Mouse (Mus musculus) lung, embryonic 15.5 days (tissue): ENCODE measurements around the gene Atp11a. TPM values are rescaled to one million over a fixed set of nuclear protein-coding genes. Genes with fewer than 3 reads are reported as not detected.

Experiments used
- ATAC-seq: fragments of 200-750 bp; cut with Nextera tagmentation; 2 replicates; pipeline ENCODE4 v1.8.0; 2017; ENCODE audit warnings: moderate number of reproducible peaks, borderline replicate concordance; ENCODE audit not compliant: low FRiP score, low TSS enrichment; ENCODE audit errors: extremely low read depth
- H3K27ac ChIP-seq: fragments of 300-500 bp; sonication (generic); 2 replicates; pipeline ENCODE4 v1.5.1; 2015; ENCODE audit warnings: moderate library complexity, mild to moderate bottlenecking, inconsistent platforms
- H3K27me3 ChIP-seq: fragments of 300-500 bp; sonication (generic); 2 replicates; pipeline ENCODE4 v1.6.1; 2015; ENCODE audit warnings: inconsistent platforms
- H3K36me3 ChIP-seq: fragments of 300-500 bp; sonication (generic); 2 replicates; pipeline ENCODE4 v1.6.1; 2015; ENCODE audit warnings: inconsistent platforms
- H3K4me1 ChIP-seq: fragments of 300-500 bp; sonication (generic); 2 replicates; pipeline ENCODE4 v1.6.1; 2015; ENCODE audit warnings: inconsistent platforms
- H3K4me2 ChIP-seq: fragments of 300-500 bp; sonication (generic); 2 replicates; pipeline ENCODE4 v1.6.1; 2015; ENCODE audit warnings: inconsistent platforms, mild to moderate bottlenecking, moderate library complexity
- H3K4me3 ChIP-seq: fragments of 300-500 bp; sonication (generic); 2 replicates; pipeline ENCODE4 v1.5.1; 2015; ENCODE audit warnings: mild to moderate bottlenecking, inconsistent platforms
- H3K9ac ChIP-seq: fragments of 300-500 bp; sonication (generic); 2 replicates; pipeline ENCODE4 v1.6.1; 2015; ENCODE audit warnings: inconsistent platforms
- H3K9me3 ChIP-seq: fragments of 300-500 bp; sonication (generic); 2 replicates; pipeline ENCODE4 v1.6.1; 2016; ENCODE audit warnings: inconsistent platforms
- WGBS: fragments of 180-500 bp; shearing (Covaris S2); methylation state at CpG from one replicate; pipeline ENCODE4 v1.1.7; 2015; 5-methylcytosine and 5-hydroxymethylcytosine counted together
- polyA plus RNA-seq: library from polyadenylated mRNA; unstranded; fragments of >200 nt; fragmentation: Nextera tagmentation; extraction: Ambion mirVana; gene quantifications from 2 replicates; pipeline ENCODE4 v1.2.1, GENCODE M21; 2015

The Atp11a gene
- polyA plus RNA-seq, 1 experiment from 2014 or later: 21.8 TPM

DNA sequence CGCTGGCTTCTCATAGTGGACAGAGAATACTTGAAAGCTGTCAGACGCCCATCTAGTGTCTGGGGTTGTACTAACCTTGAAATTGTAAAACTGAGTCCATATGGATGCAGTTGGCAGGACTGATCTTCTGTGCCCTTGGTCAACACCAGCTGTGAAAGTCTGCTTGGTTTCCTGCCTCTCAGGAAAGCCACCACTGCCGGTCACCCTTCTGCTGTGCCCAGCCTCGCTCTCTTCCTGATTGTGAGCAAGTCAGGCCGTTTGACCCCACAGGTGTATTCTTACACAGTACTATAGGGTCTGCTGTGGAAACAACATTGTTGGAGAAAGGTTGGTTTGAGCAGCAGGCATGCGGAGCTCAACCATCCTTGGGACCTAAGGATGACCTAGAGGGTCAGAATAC is 120.3 kb downstream of the Atp11a start:
- ATAC-seq: no peak
- WGBS: 73% methylated on average over 6 of the region's 6 CpGs
- Histone ChIP-seq H3K4me2 (no peak overlapping the region), H3K36me3 (no peaks in the 10 kb centered on the region), H3K9ac (no peak overlapping the region), H3K27me3 (peaks cover 4% of the 10 kb centered on the region; the same call in 1 of the 2 replicates), H3K9me3 (no peaks in the 10 kb centered on the region), H3K27ac (no peak overlapping the region), H3K4me3 (no peak overlapping the region), H3K4me1 (peaks cover 23% of the 10 kb centered on the region)

- Histone ChIP-seq H3K27ac (no peak overlapping the region), H3K27me3 (no peaks in the 10 kb centered on the region), H3K9me3 (no peaks in the 10 kb centered on the region), H3K4me3 (no peak overlapping the region), H3K36me3 (no peaks in the 10 kb centered on the region), H3K4me2 (no peak overlapping the region), H3K9ac (no peak overlapping the region), H3K4me1 (peaks cover 21% of the 10 kb centered on the region)
- no peak for ATAC-seq
- WGBS: 72% methylated on average over 6 of the region's 6 CpGs
Measured at GRCm38 (mm10) chr8:12880163-12880562, 123.3 kb downstream of the Atp11a start.

- no peak overlapping the region for H3K9ac ChIP-seq
- WGBS: 28% methylated on average over 21 of the region's 21 CpGs
- no peak overlapping the region; the same call in 1 of the 2 replicates for H3K4me2 ChIP-seq
- H3K27ac ChIP-seq: no peak overlapping the region
- no peaks in the 10 kb centered on the region for H3K9me3 ChIP-seq
- peaks cover 21% of the 10 kb centered on the region for H3K4me1 ChIP-seq
- no peak for ATAC-seq
- no peak overlapping the region for H3K4me3 ChIP-seq
- H3K27me3 ChIP-seq: no peaks in the 10 kb centered on the region
- H3K36me3 ChIP-seq: no peaks in the 10 kb centered on the region
Measured at GRCm38 (mm10) chr8:12883051-12884004, 126.5 kb downstream of the Atp11a start.

GRCm38 (mm10) chr8:12887772-12888435 is 131.1 kb downstream of the Atp11a start:
- no peak overlapping the region for H3K4me2 ChIP-seq
- no peaks in the 10 kb centered on the region for H3K27me3 ChIP-seq
- H3K4me1 ChIP-seq: peaks cover 9% of the 10 kb centered on the region
- H3K9me3 ChIP-seq: no peaks in the 10 kb centered on the region
- no peak overlapping the region for H3K4me3 ChIP-seq
- no peaks in the 10 kb centered on the region for H3K36me3 ChIP-seq
- 82% methylated on average over 16 of the region's 16 CpGs for WGBS
- no peak overlapping the region for H3K9ac ChIP-seq
- no peak overlapping the region for H3K27ac ChIP-seq
- no peak for ATAC-seq

- no peak for ATAC-seq
- no peak overlapping the region for H3K9ac ChIP-seq
- no peak overlapping the region for H3K4me3 ChIP-seq
- H3K4me1 ChIP-seq: no peaks in the 10 kb centered on the region
- H3K4me2 ChIP-seq: no peak overlapping the region
- no peaks in the 10 kb centered on the region for H3K27me3 ChIP-seq
- no peaks in the 10 kb centered on the region for H3K36me3 ChIP-seq
- whole genome bisulfite sequencing: 87% methylated on average over 11 of the region's 11 CpGs
- H3K27ac ChIP-seq: no peak overlapping the region
- H3K9me3 ChIP-seq: no peaks in the 10 kb centered on the region
Measured at GRCm38 (mm10) chr8:12889046-12889598, 132.3 kb downstream of the Atp11a start.

GRCm38 (mm10) chr8:12892882-12893446 is 136.2 kb downstream of the Atp11a start:
- Histone ChIP-seq H3K4me2 (no peak overlapping the region), H3K4me3 (no peak overlapping the region), H3K36me3 (no peaks in the 10 kb centered on the region), H3K9me3 (no peaks in the 10 kb centered on the region), H3K27me3 (no peaks in the 10 kb centered on the region), H3K4me1 (peaks cover 15% of the 10 kb centered on the region), H3K27ac (no peak overlapping the region), H3K9ac (no peak overlapping the region)
- no peak for ATAC-seq
- WGBS: 75% methylated on average over 5 of the region's 5 CpGs

- Histone ChIP-seq H3K4me1 (peaks cover 20% of the 10 kb centered on the region), H3K27ac (no peak overlapping the region), H3K36me3 (no peaks in the 10 kb centered on the region), H3K9me3 (no peaks in the 10 kb centered on the region), H3K4me3 (no peak overlapping the region), H3K9ac (no peak overlapping the region), H3K4me2 (no peak overlapping the region), H3K27me3 (no peaks in the 10 kb centered on the region)
- ATAC-seq: no peak
- WGBS: 74% methylated on average over 12 of the region's 12 CpGs
Measured at GRCm38 (mm10) chr8:12893797-12894578, 137.2 kb downstream of the Atp11a start.

DNA sequence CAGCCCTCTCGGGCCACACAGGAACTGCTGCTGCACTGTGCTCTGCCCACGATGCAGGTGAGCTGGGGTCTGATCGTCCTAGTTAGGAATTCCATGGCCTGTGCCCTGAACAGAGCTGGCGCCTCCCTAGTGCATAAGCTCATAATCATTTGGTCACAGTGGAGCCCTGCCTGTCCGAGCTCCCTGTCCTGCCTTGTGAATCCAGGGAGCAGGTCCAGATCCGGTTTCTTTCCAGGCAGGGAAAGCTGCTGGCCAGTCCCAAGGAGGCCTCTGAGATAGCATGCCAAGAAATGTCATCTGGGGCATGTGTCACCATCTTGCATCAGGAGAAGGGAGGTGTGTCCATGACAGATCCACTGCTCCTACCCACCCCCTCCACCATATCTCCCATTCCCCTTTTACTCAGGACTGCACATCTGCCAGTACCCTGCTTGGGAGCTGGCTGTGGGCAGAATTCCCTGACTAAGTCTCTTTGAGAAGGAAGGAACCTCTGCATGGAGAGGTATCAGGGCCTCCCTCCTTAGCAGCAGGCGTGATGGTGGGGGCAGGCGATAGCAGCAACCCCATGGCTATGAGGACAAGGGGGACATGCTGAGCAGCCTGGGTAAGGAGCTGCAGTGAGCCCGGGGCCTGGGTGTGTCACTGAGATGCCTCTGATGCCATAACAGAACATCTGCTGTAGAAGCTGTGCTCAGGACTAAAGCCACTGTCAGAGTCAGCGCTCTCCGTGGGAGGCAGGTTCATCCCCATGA is 138.1 kb downstream of the Atp11a start:
- H3K4me3 ChIP-seq: no peak overlapping the region
- H3K4me1 ChIP-seq: peaks cover 20% of the 10 kb centered on the region
- H3K27me3 ChIP-seq: no peaks in the 10 kb centered on the region
- no peaks in the 10 kb centered on the region for H3K36me3 ChIP-seq
- H3K9ac ChIP-seq: no peak overlapping the region
- no peak overlapping the region for H3K27ac ChIP-seq
- H3K4me2 ChIP-seq: no peak overlapping the region
- no peak for ATAC-seq
- no peaks in the 10 kb centered on the region for H3K9me3 ChIP-seq
- 73% methylated on average over 11 of the region's 11 CpGs for WGBS

DNA sequence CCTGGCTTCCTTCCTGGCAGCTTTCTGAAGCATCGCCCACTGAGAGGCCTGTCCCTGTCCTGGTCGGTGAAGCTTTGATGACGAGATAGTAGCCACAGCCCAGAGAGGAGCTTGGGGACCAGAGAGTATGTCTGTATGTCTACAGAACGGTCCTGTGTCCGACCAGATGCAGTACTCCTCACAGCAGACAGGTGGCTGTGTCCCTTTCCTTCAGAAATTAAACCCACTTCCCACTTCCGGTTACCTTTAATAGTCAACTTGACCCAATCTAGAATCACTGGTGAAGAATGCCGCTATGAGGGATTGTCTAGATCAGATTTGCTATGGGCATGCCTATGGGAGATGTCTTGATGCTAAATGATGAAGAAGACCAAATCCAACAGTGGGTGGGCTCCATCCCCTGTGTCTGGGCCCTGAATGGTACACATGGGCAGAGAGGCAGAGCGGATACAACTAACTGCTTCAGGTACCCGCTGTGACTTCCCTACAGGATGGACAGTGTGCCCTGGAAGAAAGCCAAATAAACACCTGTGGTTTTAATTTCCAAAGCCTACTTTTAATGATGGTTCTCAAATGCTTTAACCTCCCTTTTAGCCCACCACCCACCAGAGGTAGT is 138.8 kb downstream of the Atp11a start:
- Histone ChIP-seq H3K9me3 (no peaks in the 10 kb centered on the region), H3K27me3 (no peaks in the 10 kb centered on the region), H3K27ac (no peak overlapping the region), H3K4me3 (no peak overlapping the region), H3K4me2 (no peak overlapping the region), H3K4me1 (peaks cover 20% of the 10 kb centered on the region), H3K36me3 (no peaks in the 10 kb centered on the region), H3K9ac (no peak overlapping the region)
- ATAC-seq: no peak
- 69% methylated on average over 9 of the region's 9 CpGs for WGBS

DNA sequence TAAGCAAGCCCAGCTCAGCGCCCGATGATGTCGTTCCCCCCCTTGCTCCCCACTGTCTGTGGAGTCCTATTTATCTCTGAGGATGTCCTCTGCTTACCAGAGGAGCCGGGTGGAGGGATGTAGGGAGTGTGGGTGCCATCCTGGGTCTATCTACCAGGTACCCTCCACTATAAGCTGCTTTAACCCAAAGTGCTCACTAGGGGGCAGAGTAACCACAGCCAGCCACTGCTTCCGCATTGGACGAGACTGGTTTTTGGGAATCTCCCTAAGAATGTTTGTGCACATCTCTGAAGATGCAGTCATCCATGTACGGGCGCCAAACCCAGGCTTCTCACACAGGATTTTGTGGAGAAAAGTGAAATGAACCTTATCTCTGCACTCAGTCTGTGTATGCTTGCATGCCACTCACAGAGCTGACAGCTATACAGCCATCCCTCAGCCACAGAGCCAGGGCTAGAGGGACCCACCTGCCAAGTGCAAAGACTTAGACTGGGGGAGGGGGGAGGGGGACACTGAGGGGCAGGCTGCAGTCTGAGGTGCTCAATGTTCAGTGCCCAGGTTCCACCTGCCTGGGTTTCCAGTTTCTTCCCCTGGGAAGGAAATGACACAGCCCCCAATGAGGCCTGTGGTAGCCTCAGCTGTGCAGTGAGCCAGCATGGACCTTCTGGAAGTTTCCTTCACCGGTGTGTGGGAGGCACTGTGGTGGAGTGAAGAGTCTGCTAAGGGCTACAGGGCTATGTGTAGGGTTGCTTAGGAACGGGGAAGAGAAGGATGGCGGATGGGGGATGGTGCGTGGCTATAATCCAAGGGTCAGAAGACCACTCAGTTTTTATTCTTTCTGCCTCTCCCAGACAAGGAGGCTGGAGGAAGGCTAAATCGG is 139.9 kb downstream of the Atp11a start:
- Histone ChIP-seq H3K9ac (no peak overlapping the region; the same call in 1 of the 2 replicates), H3K27ac (no peak overlapping the region), H3K27me3 (no peaks in the 10 kb centered on the region), H3K9me3 (no peaks in the 10 kb centered on the region), H3K4me1 (peaks cover 20% of the 10 kb centered on the region), H3K4me2 (no peak overlapping the region), H3K36me3 (no peaks in the 10 kb centered on the region), H3K4me3 (no peak overlapping the region)
- 42% methylated on average over 13 of the region's 13 CpGs for WGBS
- ATAC-seq: peak; percentile 37
